Comparison of ENCODE assay signal across 9 mouse cellular contexts in genomic region chr9:14342041-14342668, GRCm38 (mm10). TPM values are rescaled to one million over a fixed set of nuclear protein-coding genes. Genes with fewer than 3 reads are reported as not detected.
DNase-seq lines count a peak whose midpoint lies in the region; ATAC-seq and TF ChIP-seq lines count a peak whose summit lies in the region.
"Had no signal": no experiment of that assay in that cellular context is flagged by ENCODE, and none has a peak within 500 bp of the region (broad histone marks: within the 10 kb centered on the region; RNA-seq: fewer than 3 reads in every experiment).

No protein-coding gene starts in this region.

- 61% methylated on average over 4 of the region's 4 CpGs for WGBS in forebrain, postnatal 0 days

- H3K4me3 ChIP-seq in forebrain, postnatal 0 days (ENCODE audit: low read depth, low read length) = no peak overlapping the region
- H3K4me3 ChIP-seq: lung, embryonic 15.5 days had no signal

- H3K27ac ChIP-seq in forebrain, postnatal 0 days (ENCODE audit: low read depth, low read length) = no peak overlapping the region
- H3K27ac ChIP-seq: lung, embryonic 15.5 days had no signal

- no peaks in the 10 kb centered on the region for H3K9me3 ChIP-seq in forebrain, postnatal 0 days (ENCODE audit: low read length)
- H3K9me3 ChIP-seq: lung, embryonic 15.5 days had no signal

- H3K4me1 ChIP-seq in forebrain, postnatal 0 days (ENCODE audit: insufficient read depth) = no peaks in the 10 kb centered on the region

- DNase-seq in Muller cell, postnatal 12 days (ENCODE audit: inconsistent ontology term) = peak; percentile 50
- DNase-seq in cerebellum, adult 11-12 months = peak; percentile 62
- peak; percentile 83 for DNase-seq in forebrain, postnatal 0 days
- DNase-seq in hindlimb bud, embryonic 11.5 days (ENCODE audit: extremely low spot score, low read depth, low spot score) = peak; percentile 68
- DNase-seq in left cerebral cortex, adult 18-20 months (ENCODE audit: low spot score in 2 of 2) = peak; percentile 67 to 77
- peak; percentile 75 for DNase-seq in right cerebral cortex, postnatal 14 days
- peak; percentile 41 for DNase-seq in yolk sac, embryonic 10.5 days (ENCODE audit: low spot score)

- no peak overlapping the region for H3K9ac ChIP-seq in forebrain, postnatal 0 days
- H3K9ac ChIP-seq: lung, embryonic 15.5 days had no signal

- H3K27me3 ChIP-seq in forebrain, postnatal 0 days (ENCODE audit: insufficient read depth, low read length) = no peaks in the 10 kb centered on the region
- H3K27me3 ChIP-seq: lung, embryonic 15.5 days had no signal

- H3K4me2 ChIP-seq in forebrain, postnatal 0 days (ENCODE audit: low read depth) = no peak overlapping the region
- H3K4me2 ChIP-seq: lung, embryonic 15.5 days had no signal

- TF ChIP-seq CTCF in forebrain, postnatal 0 days (IDR thresholded peaks at IDR 0.05; ENCODE audit: low read depth) = peak; percentile 92

- peak; percentile 86 for ATAC-seq in forebrain, postnatal 0 days
- ATAC-seq in megakaryocyte-erythroid progenitor cell, adult 5-6 weeks (replicated peaks; ENCODE audit: low FRiP score, low TSS enrichment, poor library complexity, severe bottlenecking) = peak; percentile 88

- no peaks in the 10 kb centered on the region for H3K36me3 ChIP-seq in forebrain, postnatal 0 days (ENCODE audit: insufficient read depth)
- H3K36me3 ChIP-seq: lung, embryonic 15.5 days had no signal

RNA-seq across cellular contexts. Expression of gene Endod1, which starts 39.2 kb away (rescaled TPM):
- total RNA-seq in forebrain, postnatal 0 days (2014; rRNA removed) = 35.7 and 38.6 TPM in 2 replicates
- polyA plus RNA-seq in forebrain, postnatal 0 days (2015; fragmentation: Nextera tagmentation; extraction: Ambion mirVana) = 14.8 and 23.6 TPM in 2 replicates
- 10 to 100 TPM; 74.3 TPM for total RNA-seq in left cerebral cortex, adult 18-20 months (2021)
- total RNA-seq in megakaryocyte-erythroid progenitor cell, adult 5-6 weeks (2014; fragmentation: Nextera tagmentation) = 28.0 and 34.4 TPM in 2 replicates
- total RNA-seq in megakaryocyte-erythroid progenitor cell, adult 5-6 weeks (2017) = 22.9 and 31.4 TPM in 2 replicates
